Mouse (Mus musculus) liver, adult 2 months (tissue): Measurements from ENCODE around the gene Tmem50b.

Experiments
- CTCF ChIP-seq: fragments of 200-500 bp; IDR thresholded peaks from 2 replicates; pipeline ENCODE4 v1.5.1; 2011; ENCODE audit warnings: low read depth, low read length, control low read depth
- POLR2A ChIP-seq: fragments of 200-500 bp; IDR thresholded peaks from 2 replicates; pipeline ENCODE4 v1.6.1; 2011; ENCODE audit warnings: low read length, control low read depth; ENCODE audit not compliant: insufficient read depth; ENCODE audit errors: extremely low read depth

GRCm38 (mm10) chr16:91596397-91596778 is 1.2 kb downstream of the Tmem50b start:
- TF ChIP-seq CTCF = no peak
- no peak for TF ChIP-seq POLR2A
